Mouse (Mus musculus): ENCODE measurements around the gene Ocln. TPM values are rescaled to one million over a fixed set of nuclear protein-coding genes. Genes with fewer than 3 reads are reported as not detected.

Ocln gene
- 6.0 and 7.7 TPM in 2 replicates for polyA plus RNA-seq (2015; fragmentation: Nextera tagmentation; extraction: Ambion mirVana)

GRCm38 (mm10) chr13:100552369-100553041, at the start of gene Ocln:
Gene Ocln, minus strand, starts transcription at chr13:100552718.
- Histone ChIP-seq H3K4me1 (peaks cover 22% of the 10 kb centered on the region), H3K27ac (replicated peaks) (no peak within 1 kb of the TSS), H3K9me3 (no peaks in the 10 kb centered on the region), H3K9ac (replicated peaks) (peak within 1 kb of the TSS; percentile 36), H3K4me2 (replicated peaks) (peak within 1 kb of the TSS; percentile 98), H3K27me3 (peaks cover 42% of the 10 kb centered on the region), H3K36me3 (no peaks in the 10 kb centered on the region), H3K4me3 (peak within 1 kb of the TSS; percentile 57)
- WGBS: under 1% methylated on average over 44 of the region's 45 CpGs
- peak; percentile 84 for ATAC-seq (replicated peaks)

GRCm38 (mm10) chr13:100601034-100601433, 48.5 kb upstream of the Ocln start:
- no peak for ATAC-seq (replicated peaks)
- 72% methylated on average over 7 of the region's 8 CpGs for WGBS
- no peak overlapping the region for H3K9ac ChIP-seq (replicated peaks)
- H3K36me3 ChIP-seq: no peaks in the 10 kb centered on the region
- no peaks in the 10 kb centered on the region for H3K9me3 ChIP-seq
- no peak overlapping the region for H3K4me2 ChIP-seq (replicated peaks)
- no peaks in the 10 kb centered on the region for H3K4me1 ChIP-seq
- H3K4me3 ChIP-seq: no peak overlapping the region
- no peaks in the 10 kb centered on the region for H3K27me3 ChIP-seq
- no peak overlapping the region for H3K27ac ChIP-seq (replicated peaks)

- H3K27me3 ChIP-seq: no peaks in the 10 kb centered on the region
Measured at GRCm38 (mm10) chr13:100600317-100600716, 47.8 kb upstream of the Ocln start.

GRCm38 (mm10) chr13:100597284-100597683, 44.8 kb upstream of the Ocln start:
- Histone ChIP-seq H3K4me3 (no peak overlapping the region), H3K27me3 (no peaks in the 10 kb centered on the region), H3K4me1 (no peaks in the 10 kb centered on the region), H3K4me2 (replicated peaks) (no peak overlapping the region), H3K36me3 (no peaks in the 10 kb centered on the region), H3K27ac (replicated peaks) (no peak overlapping the region), H3K9me3 (no peaks in the 10 kb centered on the region), H3K9ac (replicated peaks) (no peak overlapping the region)
- WGBS: 86% methylated on average over 9 of the region's 9 CpGs
- no peak for ATAC-seq (replicated peaks)

More at GRCm38 (mm10) chr13:100600317-100600716, 47.8 kb upstream of the Ocln start:
- no peaks in the 10 kb centered on the region for H3K4me1 ChIP-seq
- ATAC-seq (replicated peaks): no peak
- no peaks in the 10 kb centered on the region for H3K36me3 ChIP-seq
- no peak overlapping the region for H3K27ac ChIP-seq (replicated peaks)
- no peak overlapping the region for H3K4me2 ChIP-seq (replicated peaks)
- WGBS: 81% methylated on average over 12 of the region's 12 CpGs
- no peak overlapping the region for H3K4me3 ChIP-seq
- H3K9ac ChIP-seq (replicated peaks): no peak overlapping the region
- H3K9me3 ChIP-seq: no peaks in the 10 kb centered on the region

- 88% methylated on average over 3 of the region's 3 CpGs for WGBS
Measured at GRCm38 (mm10) chr13:100595552-100595885, 43.0 kb upstream of the Ocln start.

GRCm38 (mm10) chr13:100594838-100595551, 42.5 kb upstream of the Ocln start:
- Histone ChIP-seq H3K36me3 (no peaks in the 10 kb centered on the region), H3K27ac (replicated peaks) (no peak overlapping the region), H3K9me3 (no peaks in the 10 kb centered on the region), H3K9ac (replicated peaks) (no peak overlapping the region), H3K27me3 (no peaks in the 10 kb centered on the region), H3K4me3 (no peak overlapping the region), H3K4me2 (replicated peaks) (no peak overlapping the region), H3K4me1 (no peaks in the 10 kb centered on the region)
- 72% methylated on average over 5 of the region's 5 CpGs for WGBS
- no peak for ATAC-seq (replicated peaks)

More at GRCm38 (mm10) chr13:100595552-100595885, 43.0 kb upstream of the Ocln start:
- no peak overlapping the region for H3K27ac ChIP-seq (replicated peaks)
- H3K4me3 ChIP-seq: no peak overlapping the region
- H3K4me2 ChIP-seq (replicated peaks): no peak overlapping the region
- H3K9me3 ChIP-seq: no peaks in the 10 kb centered on the region
- no peaks in the 10 kb centered on the region for H3K4me1 ChIP-seq
- no peaks in the 10 kb centered on the region for H3K27me3 ChIP-seq
- H3K9ac ChIP-seq (replicated peaks): no peak overlapping the region
- ATAC-seq (replicated peaks): no peak
- H3K36me3 ChIP-seq: no peaks in the 10 kb centered on the region

GRCm38 (mm10) chr13:100594041-100594792, 41.7 kb upstream of the Ocln start:
- no peaks in the 10 kb centered on the region for H3K27me3 ChIP-seq
- WGBS: 49% methylated on average over 12 of the region's 17 CpGs
- H3K36me3 ChIP-seq: no peaks in the 10 kb centered on the region
- no peaks in the 10 kb centered on the region for H3K9me3 ChIP-seq
- H3K27ac ChIP-seq (replicated peaks): peak overlapping the region; percentile 72
- H3K4me3 ChIP-seq: peak overlapping the region; percentile 11; the same call in 1 of the 2 replicates
- peak; percentile 81 for ATAC-seq (replicated peaks)
- H3K4me2 ChIP-seq (replicated peaks): peak overlapping the region; percentile 14; the same call in 1 of the 2 replicates
- H3K4me1 ChIP-seq: no peaks in the 10 kb centered on the region
- H3K9ac ChIP-seq (replicated peaks): no peak overlapping the region

- 0 out of 2 replicates have a peak, but pooled peaks have one; percentile 32 for ATAC-seq (replicated peaks)
- no peaks in the 10 kb centered on the region for H3K4me1 ChIP-seq
- no peak overlapping the region for H3K9ac ChIP-seq (replicated peaks)
- no peak overlapping the region for H3K27ac ChIP-seq (replicated peaks)
- 88% methylated on average over 12 of the region's 12 CpGs for WGBS
- H3K4me2 ChIP-seq (replicated peaks): no peak overlapping the region; the same call in 1 of the 2 replicates
- no peaks in the 10 kb centered on the region for H3K27me3 ChIP-seq
- no peak overlapping the region for H3K4me3 ChIP-seq
- no peaks in the 10 kb centered on the region for H3K9me3 ChIP-seq
- H3K36me3 ChIP-seq: no peaks in the 10 kb centered on the region
Measured at GRCm38 (mm10) chr13:100588646-100589045, 36.1 kb upstream of the Ocln start.

GRCm38 (mm10) chr13:100582144-100582543, 29.6 kb upstream of the Ocln start:
- Histone ChIP-seq H3K4me3 (no peak overlapping the region), H3K27ac (replicated peaks) (no peak overlapping the region), H3K4me2 (replicated peaks) (no peak overlapping the region), H3K27me3 (no peaks in the 10 kb centered on the region), H3K9ac (replicated peaks) (no peak overlapping the region), H3K36me3 (no peaks in the 10 kb centered on the region), H3K9me3 (no peaks in the 10 kb centered on the region), H3K4me1 (no peaks in the 10 kb centered on the region)
- WGBS: 50% methylated on average over 6 of the region's 6 CpGs
- no peak for ATAC-seq (replicated peaks)

GRCm38 (mm10) chr13:100581701-100582100, 29.2 kb upstream of the Ocln start:
- WGBS: 39% methylated on average over 3 of the region's 3 CpGs
- H3K9me3 ChIP-seq: no peaks in the 10 kb centered on the region
- H3K4me2 ChIP-seq (replicated peaks): no peak overlapping the region
- H3K27me3 ChIP-seq: no peaks in the 10 kb centered on the region
- no peak overlapping the region for H3K27ac ChIP-seq (replicated peaks)
- no peaks in the 10 kb centered on the region for H3K4me1 ChIP-seq
- H3K36me3 ChIP-seq: no peaks in the 10 kb centered on the region
- H3K9ac ChIP-seq (replicated peaks): no peak overlapping the region
- H3K4me3 ChIP-seq: no peak overlapping the region
- no peak for ATAC-seq (replicated peaks)

- Histone ChIP-seq H3K27me3 (no peaks in the 10 kb centered on the region), H3K27ac (replicated peaks) (no peak overlapping the region), H3K4me1 (no peaks in the 10 kb centered on the region), H3K4me2 (replicated peaks) (no peak overlapping the region), H3K36me3 (no peaks in the 10 kb centered on the region), H3K9me3 (no peaks in the 10 kb centered on the region), H3K9ac (replicated peaks) (no peak overlapping the region), H3K4me3 (no peak overlapping the region)
- no peak for ATAC-seq (replicated peaks)
Measured at GRCm38 (mm10) chr13:100579951-100580350, 27.4 kb upstream of the Ocln start.

GRCm38 (mm10) chr13:100579220-100579619, 26.7 kb upstream of the Ocln start:
- ATAC-seq (replicated peaks): no peak
- 55% methylated on average over 3 of the region's 3 CpGs for WGBS
- no peak overlapping the region for H3K4me3 ChIP-seq
- no peaks in the 10 kb centered on the region for H3K36me3 ChIP-seq
- H3K9ac ChIP-seq (replicated peaks): no peak overlapping the region
- no peaks in the 10 kb centered on the region for H3K4me1 ChIP-seq
- no peak overlapping the region for H3K4me2 ChIP-seq (replicated peaks)
- H3K27ac ChIP-seq (replicated peaks): no peak overlapping the region
- no peaks in the 10 kb centered on the region for H3K27me3 ChIP-seq
- no peaks in the 10 kb centered on the region for H3K9me3 ChIP-seq
